Mouse (Mus musculus) intestine, postnatal 0 days (tissue): ENCODE data around the gene Ccdc28b. TPM values are rescaled to one million over a fixed set of nuclear protein-coding genes. Genes with fewer than 3 reads are reported as not detected.

Source experiments
- ATAC-seq: fragments of 200-750 bp; cut with Nextera tagmentation; 2 replicates; pipeline ENCODE4 v1.8.0; 2017; ENCODE audit warnings: mild to moderate bottlenecking, moderate TSS enrichment, moderate library complexity
- H3K27ac ChIP-seq: fragments of 300-500 bp; sonication (generic); 2 replicates; pipeline ENCODE4 v1.5.1; 2014; ENCODE audit warnings: mild to moderate bottlenecking, low read depth, low read length, moderate library complexity
- H3K27me3 ChIP-seq: fragments of 300-500 bp; sonication (generic); replicated peaks from 2 replicates; pipeline ENCODE4 v1.6.1; 2014; ENCODE audit warnings: low read length, mixed read lengths; ENCODE audit not compliant: control insufficient read depth, insufficient read depth
- H3K36me3 ChIP-seq: fragments of 300-500 bp; sonication (generic); 2 replicates; pipeline ENCODE4 v1.6.1; 2014; ENCODE audit warnings: mild to moderate bottlenecking, moderate library complexity; ENCODE audit not compliant: control insufficient read depth, insufficient read depth
- H3K4me1 ChIP-seq: fragments of 300-500 bp; sonication (generic); replicated peaks from 2 replicates; pipeline ENCODE4 v1.6.1; 2014; ENCODE audit warnings: antibody characterized with exemption, low read length, mixed read lengths; ENCODE audit not compliant: control insufficient read depth, insufficient read depth
- H3K4me2 ChIP-seq: fragments of 300-500 bp; sonication (generic); replicated peaks from 2 replicates; pipeline ENCODE4 v1.6.1; 2014; ENCODE audit warnings: low read depth, mild to moderate bottlenecking, moderate library complexity
- H3K4me3 ChIP-seq: fragments of 300-500 bp; sonication (generic); 2 replicates; pipeline ENCODE4 v1.5.1; 2014; ENCODE audit warnings: low read depth, low read length
- H3K9ac ChIP-seq: fragments of 300-500 bp; sonication (generic); 2 replicates; pipeline ENCODE4 v1.6.1; 2014; ENCODE audit warnings: mild to moderate bottlenecking, low read depth, low read length
- H3K9me3 ChIP-seq: fragments of 300-500 bp; sonication (generic); 2 replicates; pipeline ENCODE4 v1.6.1; 2016; ENCODE audit warnings: mixed run types; ENCODE audit not compliant: control insufficient read depth
- CTCF ChIP-seq: sonication (generic); IDR thresholded peaks from 2 replicates; pipeline ENCODE4 v1.5.1; 2016; ENCODE audit warnings: low read depth, mild to moderate bottlenecking, control low read depth, antibody characterized with exemption, moderate library complexity
- WGBS: fragments of 180-500 bp; shearing (Covaris S2); extraction: QIAGEN DNeasy Blood & Tissue Kit; methylation state at CpG from one replicate; pipeline ENCODE4 v1.1.7; 2014; 5-methylcytosine and 5-hydroxymethylcytosine counted together
- polyA plus RNA-seq: library from polyadenylated mRNA; unstranded; fragments of >200 nt; fragmentation: Nextera tagmentation; extraction: Ambion mirVana; gene quantifications from 2 replicates; pipeline ENCODE4 v1.2.1, GENCODE M21; 2015

Ccdc28b gene
- polyA plus RNA-seq, 1 experiment from 2014 or later = 32.0 TPM

DNA sequence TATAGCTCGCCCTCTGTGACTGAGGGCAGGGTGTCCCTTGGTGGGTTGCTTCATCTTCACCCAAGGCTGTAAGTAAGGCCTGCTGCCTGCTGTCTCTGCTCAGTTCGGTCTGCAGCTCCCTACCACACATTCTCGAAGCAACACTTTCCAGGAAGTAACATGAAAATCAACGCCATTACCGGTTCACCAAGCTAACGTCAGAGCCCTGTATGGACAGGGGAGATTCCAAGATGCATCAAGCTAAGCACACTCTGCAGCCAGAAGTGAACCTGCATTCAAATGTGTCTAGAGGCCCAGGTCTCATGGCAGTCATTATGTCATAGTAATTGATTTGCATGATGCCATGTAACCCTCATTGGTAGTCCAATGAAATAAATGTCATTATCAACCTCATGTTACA lies 53.7 kb downstream of the Ccdc28b start:
- ATAC-seq = no peak
- Histone ChIP-seq H3K27ac (no peak overlapping the region), H3K36me3 (no peaks in the 10 kb centered on the region), H3K27me3 (no peaks in the 10 kb centered on the region), H3K4me2 (no peak overlapping the region), H3K4me3 (no peak overlapping the region), H3K9me3 (no peaks in the 10 kb centered on the region), H3K4me1 (no peaks in the 10 kb centered on the region), H3K9ac (no peak overlapping the region)
- 81% methylated on average over 6 of the region's 6 CpGs for WGBS
- no peak for TF ChIP-seq CTCF

Other genes with a start within 250 kb of the Ccdc28b start
- 6.8 and 7.1 TPM in 2 replicates for gene Zbtb8a, start 245.8 kb downstream of the Ccdc28b start, polyA plus RNA-seq
- gene Zbtb8b, start 183.1 kb downstream of the Ccdc28b start, polyA plus RNA-seq = 0.14 and 0.29 TPM in 2 replicates
- gene Bsdc1, start 162.4 kb downstream of the Ccdc28b start, polyA plus RNA-seq = 23.6 and 24.8 TPM in 2 replicates
- not detected in 2 replicates for gene Tssk3, start 132.9 kb downstream of the Ccdc28b start, polyA plus RNA-seq
- 0.22 TPM in 1 of 2 replicates, not detected in the other for gene Fam229a, start 132.8 kb downstream of the Ccdc28b start, polyA plus RNA-seq
- gene Marcksl1, start 110.4 kb downstream of the Ccdc28b start, polyA plus RNA-seq = 126 and 142 TPM in 2 replicates
- gene Hdac1, start 81.2 kb downstream of the Ccdc28b start, polyA plus RNA-seq = 89.9 and 91.7 TPM in 2 replicates
- 3.0 and 3.1 TPM in 2 replicates for gene Lck, start 50.3 kb downstream of the Ccdc28b start, polyA plus RNA-seq
- gene Fam167b, start 45.4 kb downstream of the Ccdc28b start, polyA plus RNA-seq = 1.4 and 1.7 TPM in 2 replicates
- gene Eif3i, start 23.3 kb downstream of the Ccdc28b start, polyA plus RNA-seq = 139 and 144 TPM in 2 replicates
- gene Tmem234, start 23.3 kb downstream of the Ccdc28b start, polyA plus RNA-seq = 135 and 146 TPM in 2 replicates
- gene Dcdc2b, start 9.7 kb downstream of the Ccdc28b start, polyA plus RNA-seq = 1.1 and 1.2 TPM in 2 replicates
- 15.9 and 17.9 TPM in 2 replicates for gene Iqcc, start 4.8 kb downstream of the Ccdc28b start, polyA plus RNA-seq
- gene Txlna, start 17.1 kb upstream of the Ccdc28b start, polyA plus RNA-seq = 18.5 and 19.2 TPM in 2 replicates
- gene Kpna6, start 48.8 kb upstream of the Ccdc28b start, polyA plus RNA-seq = 8.3 and 9.8 TPM in 2 replicates
- gene Tmem39b, start 72.9 kb upstream of the Ccdc28b start, polyA plus RNA-seq = 4.0 and 4.6 TPM in 2 replicates
- gene Khdrbs1, start 118.4 kb upstream of the Ccdc28b start, polyA plus RNA-seq = 33.9 and 40.0 TPM in 2 replicates
- 321 and 331 TPM in 2 replicates for gene Ptp4a2, start 187.3 kb upstream of the Ccdc28b start, polyA plus RNA-seq